8 mouse cellular contexts compared by ENCODE assay signal in genomic region chr4:108579743-108580411, GRCm38 (mm10). TPM values are rescaled to one million over a fixed set of nuclear protein-coding genes. Genes with fewer than 3 reads are reported as not detected.
DNase-seq lines count a peak whose midpoint lies in the region; ATAC-seq and TF ChIP-seq lines count a peak whose summit lies in the region.

No protein-coding gene starts in this region.

- peak overlapping the region; percentile 78 for H3K9ac ChIP-seq in heart, postnatal 0 days (replicated peaks; ENCODE audit: low read depth, low read length)
- H3K9ac ChIP-seq in MEL (ENCODE audit: control insufficient read depth, low read depth, low read length, poor library complexity, severe bottlenecking) = peak overlapping the region; percentile 76
- peak overlapping the region; percentile 44 for H3K9ac ChIP-seq in forebrain, embryonic 15.5 days (replicated peaks)

- H3K79me2 ChIP-seq in MEL (ENCODE audit: control insufficient read depth, insufficient read depth, low read length, poor library complexity) (peaks cover 51% of the 10 kb centered on the region), macrophage (ENCODE audit: inconsistent target) (peaks cover 70% of the 10 kb centered on the region)

- peak overlapping the region; percentile 78; the same call in 1 of the 2 replicates for H3K27ac ChIP-seq in heart, postnatal 0 days (ENCODE audit: low read depth)
- H3K27ac ChIP-seq in MEL (ENCODE audit: control insufficient read depth, low read depth, low read length) (peak overlapping the region; percentile 69), macrophage (peak overlapping the region; percentile 32)
- no peak overlapping the region for H3K27ac ChIP-seq in forebrain, embryonic 15.5 days (replicated peaks)

- TF ChIP-seq CTCF in heart, postnatal 0 days (IDR thresholded peaks at IDR 0.05; ENCODE audit: low read depth) = no peak
- TF ChIP-seq CTCF in MEL (IDR thresholded peaks at IDR 0.05 in 2 of 3, conservative IDR thresholded peaks at IDR 0.05 in 1 of 3; ENCODE audit: control insufficient read depth in 1 of 3, insufficient read depth in 1 of 3, low read depth in 2 of 3, low read length in 3 of 3, poor library complexity in 1 of 3, severe bottlenecking in 1 of 3) = no peak

- no peak for ATAC-seq in heart, postnatal 0 days (ENCODE audit: insufficient read depth, low read depth)
- ATAC-seq in forebrain, embryonic 15.5 days (replicated peaks) = 0 out of 2 replicates have a peak, but pooled peaks have one; percentile 5

- no peak for DNase-seq in heart, postnatal 0 days (ENCODE audit: low spot score)
- no peak for DNase-seq in heart, adult 8-10 months (ENCODE audit: low spot score)
- peak; percentile 55 for DNase-seq in MEL (ENCODE audit: low read depth, low spot score)
- DNase-seq in cerebellum, postnatal 25 days = no peak
- DNase-seq in layer of hippocampus, postnatal 36 days = no peak
- DNase-seq in cerebellum, postnatal 36 days = no peak

- H3K4me2 ChIP-seq in heart, postnatal 0 days (ENCODE audit: low read depth, low read length) = peak overlapping the region; percentile 93
- peak overlapping the region; percentile 75 for H3K4me2 ChIP-seq in forebrain, embryonic 15.5 days (replicated peaks)

- H3K36me3 ChIP-seq in heart, postnatal 0 days (replicated peaks; ENCODE audit: control insufficient read depth, insufficient read depth, low read length) = peaks cover 11% of the 10 kb centered on the region
- H3K36me3 ChIP-seq in MEL (ENCODE audit: control insufficient read depth in 1 of 2, insufficient read depth in 2 of 2, low read length in 2 of 2) = peaks cover 6 to 16% of the 10 kb centered on the region in 2 experiments; a peak in 3 of 4 replicates
- H3K36me3 ChIP-seq in forebrain, embryonic 15.5 days = peaks cover 10% of the 10 kb centered on the region
- peaks cover 18% of the 10 kb centered on the region; the same call in 1 of the 2 replicates for H3K36me3 ChIP-seq in macrophage (ENCODE audit: inconsistent target)

- H3K4me3 ChIP-seq in heart, postnatal 0 days (ENCODE audit: low read depth, low read length) = peak overlapping the region; percentile 95
- peak overlapping the region; percentile 54 to 80 for H3K4me3 ChIP-seq in MEL (ENCODE audit: control insufficient read depth in 1 of 2, insufficient read depth in 1 of 2, low read depth in 2 of 2, low read length in 2 of 2)
- peak overlapping the region; percentile 70 for H3K4me3 ChIP-seq in forebrain, embryonic 15.5 days
- peak overlapping the region; percentile 95 for H3K4me3 ChIP-seq in macrophage (ENCODE audit: inconsistent target)

- under 1% methylated on average over 16 of the region's 16 CpGs for WGBS in heart, postnatal 0 days
- WGBS in forebrain, embryonic 15.5 days = under 1% methylated on average over 16 of the region's 16 CpGs
- WGBS in macrophage (ENCODE audit: missing documents) = 2% methylated on average over 16 of the region's 16 CpGs

- TF ChIP-seq POLR2A in MEL (IDR thresholded peaks at IDR 0.05; ENCODE audit: control insufficient read depth in 1 of 2, insufficient read depth in 1 of 2, low read depth in 1 of 2, low read length in 2 of 2, poor library complexity in 1 of 2) = no peak

- H3K27me3 ChIP-seq in heart, postnatal 0 days (ENCODE audit: control insufficient read depth, insufficient read depth, low read length) = no peaks in the 10 kb centered on the region
- no peaks in the 10 kb centered on the region for H3K27me3 ChIP-seq in MEL (ENCODE audit: control insufficient read depth in 1 of 2, insufficient read depth in 2 of 2, low read length in 2 of 2)
- H3K27me3 ChIP-seq in forebrain, embryonic 15.5 days = no peaks in the 10 kb centered on the region

- TF ChIP-seq EP300 in heart, postnatal 0 days (IDR thresholded peaks at IDR 0.05; ENCODE audit: low read depth) = no peak
- no peak for TF ChIP-seq EP300 in MEL (IDR thresholded peaks at IDR 0.05; ENCODE audit: low read depth in 1 of 2, low read length in 2 of 2)

- peaks cover 13% of the 10 kb centered on the region; the same call in 1 of the 2 replicates for H3K4me1 ChIP-seq in heart, postnatal 0 days (ENCODE audit: control insufficient read depth, insufficient read depth)
- H3K4me1 ChIP-seq in MEL (ENCODE audit: control insufficient read depth in 1 of 2, insufficient read depth in 2 of 2, low read length in 2 of 2) = peaks cover 0 to 10% of the 10 kb centered on the region in 2 experiments; a peak in 1 of 4 replicates
- peaks cover 29% of the 10 kb centered on the region for H3K4me1 ChIP-seq in forebrain, embryonic 15.5 days

- H3K9me3 ChIP-seq in heart, postnatal 0 days (replicated peaks; ENCODE audit: control insufficient read depth, low read length) = no peaks in the 10 kb centered on the region
- H3K9me3 ChIP-seq in MEL (replicated peaks; ENCODE audit: insufficient read depth, low read length) = no peaks in the 10 kb centered on the region
- no peaks in the 10 kb centered on the region for H3K9me3 ChIP-seq in forebrain, embryonic 15.5 days

- no peak for TF ChIP-seq RAD21 in MEL (IDR thresholded peaks at IDR 0.05; ENCODE audit: low read depth, low read length)

TF ChIP-seq in MEL, 35 proteins besides CTCF, POLR2A, EP300 and RAD21:
- TF ChIP-seq ZNF384 (IDR thresholded peaks at IDR 0.05; ENCODE audit: low read depth, low read length) = 0 out of 2 replicates have a peak, but pooled peaks have one; percentile 6
- peak; percentile 66; the same call in 1 of the 2 replicates for TF ChIP-seq MXI1 (IDR thresholded peaks at IDR 0.05; ENCODE audit: low read depth, low read length)
- no peak for TF ChIP-seq KAT2A (conservative IDR thresholded peaks at IDR 0.05; ENCODE audit: low read depth, low read length)
- peak; percentile 52; the same call in 1 of the 2 replicates for TF ChIP-seq MYC (IDR thresholded peaks at IDR 0.05; ENCODE audit: low read depth, low read length)
TF ChIP-seq in MEL: peak in this region for 3.

RNA-seq across cellular contexts. Expression of gene Orc1, which starts 0.7 kb away (rescaled TPM):
- total RNA-seq in heart, postnatal 0 days (2014; rRNA removed; ENCODE audit: low replicate concordance) = 1.4 and 2.0 TPM in 2 replicates
- 1.3 and 1.7 TPM in 2 replicates for polyA plus RNA-seq in heart, postnatal 0 days (2015; fragmentation: Nextera tagmentation; extraction: Ambion mirVana)
- under 1 TPM in 1 of 4 experiments, not detected in 3; 0.40 TPM for total RNA-seq in heart, adult 8-10 months (2022)
- 22.2 and 24.4 TPM in 2 replicates for total RNA-seq in MEL (2012; rRNA removed)
- polyA plus RNA-seq in MEL (2012; ENCODE audit: insufficient read depth in 1 of 2, insufficient read length in 2 of 2, low read depth in 1 of 2, low replicate concordance in 2 of 2, missing spikeins in 1 of 2) (10 to 100 TPM in 1 of 2 experiments, not detected in 1; 26.8 TPM), macrophage (2018) (0.28 to 5.4 TPM (median 0.93 TPM) in 3 replicates)
- 2.8 and 3.1 TPM in 2 replicates for polyA plus RNA-seq in forebrain, embryonic 15.5 days (2015; fragmentation: Nextera tagmentation; extraction: Ambion mirVana)
- total RNA-seq in macrophage (2018; cell fraction: chromatin; rRNA removed) = 1 to 10 TPM in 17 of 26 experiments, under 1 TPM in 7, not detected in 2; 0.39 to 4.8 (median 2.1) TPM
- 1 to 10 TPM in 2 of 26 experiments, under 1 TPM in 24; 0.23 to 1.2 (median 0.65) TPM for total RNA-seq in macrophage (2018; cell fraction: cytosol; rRNA removed)
- 10 to 100 TPM in 1 of 26 experiments, 1 to 10 TPM in 12, under 1 TPM in 13; 0.32 to 16.0 (median 0.98) TPM for total RNA-seq in macrophage (2018; cell fraction: nucleus; rRNA removed)
- total RNA-seq in layer of hippocampus, postnatal 36 days (2021) = under 1 TPM in 1 of 2 experiments, not detected in 1; 0.30 TPM

RNA-seq across cellular contexts. Expression of gene Prpf38a, which starts 0.7 kb away (rescaled TPM):
- total RNA-seq in heart, postnatal 0 days (2014; rRNA removed; ENCODE audit: low replicate concordance) = 15.8 and 18.3 TPM in 2 replicates
- polyA plus RNA-seq in heart, postnatal 0 days (2015; fragmentation: Nextera tagmentation; extraction: Ambion mirVana) = 39.5 and 41.2 TPM in 2 replicates
- 10 to 100 TPM; 12.3 to 16.5 (median 13.5) TPM for total RNA-seq in heart, adult 8-10 months (2022)
- 56.2 and 71.8 TPM in 2 replicates for total RNA-seq in MEL (2012; rRNA removed)
- polyA plus RNA-seq in MEL (2012; ENCODE audit: insufficient read depth in 1 of 2, insufficient read length in 2 of 2, low read depth in 1 of 2, low replicate concordance in 2 of 2, missing spikeins in 1 of 2) (10 to 100 TPM in 1 of 2 experiments, not detected in 1; 66.8 TPM), macrophage (2018) (38.8 to 42.1 TPM (median 40.2 TPM) in 3 replicates)
- polyA plus RNA-seq in forebrain, embryonic 15.5 days (2015; fragmentation: Nextera tagmentation; extraction: Ambion mirVana) = 96.9 and 99.9 TPM in 2 replicates
- 100 to 1,000 TPM in 2 of 26 experiments, 10 to 100 TPM in 24; 32.6 to 113 (median 66.7) TPM for total RNA-seq in macrophage (2018; cell fraction: chromatin; rRNA removed)
- total RNA-seq in macrophage (2018; cell fraction: cytosol; rRNA removed) = 100 to 1,000 TPM in 5 of 26 experiments, 10 to 100 TPM in 21; 32.0 to 125 (median 73.3) TPM
- 100 to 1,000 TPM in 1 of 26 experiments, 10 to 100 TPM in 25; 21.5 to 122 (median 61.3) TPM for total RNA-seq in macrophage (2018; cell fraction: nucleus; rRNA removed)
- 10 to 100 TPM; 27.1 to 32.2 TPM for total RNA-seq in layer of hippocampus, postnatal 36 days (2021)

RNA-seq across cellular contexts. Expression of gene Cc2d1b, which starts 39.9 kb away (rescaled TPM):
- 24.4 and 28.8 TPM in 2 replicates for total RNA-seq in heart, postnatal 0 days (2014; rRNA removed; ENCODE audit: low replicate concordance)
- polyA plus RNA-seq in heart, postnatal 0 days (2015; fragmentation: Nextera tagmentation; extraction: Ambion mirVana) = 11.2 and 12.3 TPM in 2 replicates
- 10 to 100 TPM; 15.4 to 15.8 (median 15.8) TPM for total RNA-seq in heart, adult 8-10 months (2022)
- total RNA-seq in MEL (2012; rRNA removed) = 35.6 and 37.0 TPM in 2 replicates
- polyA plus RNA-seq in MEL (2012; ENCODE audit: insufficient read depth in 1 of 2, insufficient read length in 2 of 2, low read depth in 1 of 2, low replicate concordance in 2 of 2, missing spikeins in 1 of 2) (10 to 100 TPM in 1 of 2 experiments, not detected in 1; 50.3 TPM), macrophage (2018) (38.2 to 64.5 TPM (median 46.3 TPM) in 3 replicates)
- polyA plus RNA-seq in forebrain, embryonic 15.5 days (2015; fragmentation: Nextera tagmentation; extraction: Ambion mirVana) = 21.6 and 21.8 TPM in 2 replicates
- 100 to 1,000 TPM in 20 of 26 experiments, 10 to 100 TPM in 6; 69.7 to 243 (median 159) TPM for total RNA-seq in macrophage (2018; cell fraction: chromatin; rRNA removed)
- total RNA-seq in macrophage (2018; cell fraction: cytosol; rRNA removed) = 10 to 100 TPM; 24.5 to 50.3 (median 36.2) TPM
- total RNA-seq in macrophage (2018; cell fraction: nucleus; rRNA removed) = 100 to 1,000 TPM in 6 of 26 experiments, 10 to 100 TPM in 20; 46.3 to 152 (median 76.5) TPM
- 10 to 100 TPM; 32.6 to 33.5 TPM for total RNA-seq in layer of hippocampus, postnatal 36 days (2021)
